Mouse (Mus musculus): ENCODE measurements around the gene Arl4c.

The Arl4c gene

GRCm38 (mm10) chr1:88700961-88701861 is 810 bp downstream of the Arl4c start:
- DNase-seq (ENCODE audit: extremely low spot score, low read depth, low spot score), result no peak

GRCm38 (mm10) chr1:88699856-88700791 is 1.9 kb downstream of the Arl4c start:
- DNase-seq (ENCODE audit: extremely low spot score, low read depth, low spot score), result no peak

- DNase-seq (ENCODE audit: extremely low spot score, low read depth, low spot score), result no peak
Observed at GRCm38 (mm10) chr1:88699401-88699800, 2.6 kb downstream of the Arl4c start.

- no peak for DNase-seq (ENCODE audit: extremely low spot score, low read depth, low spot score)
Observed at GRCm38 (mm10) chr1:88698926-88699325, 3.1 kb downstream of the Arl4c start.

- no peak for DNase-seq (ENCODE audit: extremely low spot score, low read depth, low spot score)
Observed at GRCm38 (mm10) chr1:88698131-88698530, 3.9 kb downstream of the Arl4c start.

GRCm38 (mm10) chr1:88696408-88696807 is 5.6 kb downstream of the Arl4c start:
- DNase-seq (ENCODE audit: extremely low spot score, low read depth, low spot score), result no peak

GRCm38 (mm10) chr1:88694353-88694752 is 7.7 kb downstream of the Arl4c start:
- no peak for DNase-seq (ENCODE audit: extremely low spot score, low read depth, low spot score)

GRCm38 (mm10) chr1:88692293-88692827 is 9.7 kb downstream of the Arl4c start:
- DNase-seq (ENCODE audit: extremely low spot score, low read depth, low spot score), result no peak

- no peak for DNase-seq (ENCODE audit: extremely low spot score, low read depth, low spot score)
Observed at GRCm38 (mm10) chr1:88690601-88691000, 11.4 kb downstream of the Arl4c start.

GRCm38 (mm10) chr1:88684765-88685164 is 17.3 kb downstream of the Arl4c start:
- no peak for DNase-seq (ENCODE audit: extremely low spot score, low read depth, low spot score)

- no peak for DNase-seq (ENCODE audit: extremely low spot score, low read depth, low spot score)
Observed at GRCm38 (mm10) chr1:88681596-88681995, 20.4 kb downstream of the Arl4c start.

GRCm38 (mm10) chr1:88680804-88681203 is 21.2 kb downstream of the Arl4c start:
- DNase-seq (ENCODE audit: extremely low spot score, low read depth, low spot score), result no peak

GRCm38 (mm10) chr1:88678231-88678739 is 23.7 kb downstream of the Arl4c start:
- DNase-seq (ENCODE audit: extremely low spot score, low read depth, low spot score), result no peak

- no peak for DNase-seq (ENCODE audit: extremely low spot score, low read depth, low spot score)
Observed at GRCm38 (mm10) chr1:88670807-88671206, 31.2 kb downstream of the Arl4c start.

GRCm38 (mm10) chr1:88668846-88669810 is 32.9 kb downstream of the Arl4c start:
- DNase-seq (ENCODE audit: extremely low spot score, low read depth, low spot score), result no peak

GRCm38 (mm10) chr1:88668353-88668752 is 33.7 kb downstream of the Arl4c start:
- DNase-seq (ENCODE audit: extremely low spot score, low read depth, low spot score), result no peak

GRCm38 (mm10) chr1:88664623-88665022 is 37.4 kb downstream of the Arl4c start:
- no peak for DNase-seq (ENCODE audit: extremely low spot score, low read depth, low spot score)

GRCm38 (mm10) chr1:88662736-88663135 is 39.3 kb downstream of the Arl4c start:
- DNase-seq (ENCODE audit: extremely low spot score, low read depth, low spot score), result no peak

GRCm38 (mm10) chr1:88661209-88661608 is 40.8 kb downstream of the Arl4c start:
- no peak for DNase-seq (ENCODE audit: extremely low spot score, low read depth, low spot score)

- no peak for DNase-seq (ENCODE audit: extremely low spot score, low read depth, low spot score)
Observed at GRCm38 (mm10) chr1:88658290-88658857, 43.6 kb downstream of the Arl4c start.
